Mouse (Mus musculus) adrenal gland, adult 8-10 months (tissue): Measurements from ENCODE around the gene Wdr11. TPM values are rescaled to one million over a fixed set of nuclear protein-coding genes. Genes with fewer than 3 reads are reported as not detected.

ENCODE experiments used
- DNase-seq: peaks from one replicate; pipeline ENCODE4 v3.0.0; 2022
- total RNA-seq, 4 experiments: library from RNA; stranded (reverse); gene quantifications; 2 replicates each; pipeline ENCODE4 v1.2.4; 2022

Gene Wdr11
- total RNA-seq, 4 experiments from 2014 or later = 49.8 to 56.5 (median 53.0) TPM

GRCm38 (mm10) chr7:129685326-129685725 lies 93.7 kb downstream of the Wdr11 start:
- DNase-seq = no peak
